Mouse (Mus musculus): ENCODE measurements around the gene Fmo1. TPM values are rescaled to one million over a fixed set of nuclear protein-coding genes. Genes with fewer than 3 reads are reported as not detected.

The Fmo1 gene
- polyA plus RNA-seq, 1 experiment from 2014 or later, result 63.4 TPM

DNA sequence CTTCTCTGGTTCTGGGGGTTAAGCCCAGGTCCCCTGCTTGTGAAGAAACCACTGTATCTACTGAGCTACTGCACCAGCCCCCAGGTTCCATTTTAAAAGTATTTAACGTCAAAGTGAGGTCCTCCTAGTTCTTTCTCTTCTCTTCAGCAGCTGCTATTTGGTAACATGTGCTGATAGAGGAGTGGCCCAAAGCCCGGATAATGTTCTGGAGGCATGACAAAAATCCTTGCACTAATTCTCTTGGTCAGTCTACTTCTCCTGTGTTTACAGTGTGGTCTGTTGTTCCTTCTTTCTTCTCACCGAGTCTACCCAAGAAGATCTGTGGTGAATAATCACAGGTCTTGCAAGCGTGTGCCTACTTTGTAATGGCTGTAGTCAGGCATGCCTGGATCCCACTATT is 16.3 kb upstream of the Fmo1 start:
- 68% methylated on average over 4 of the region's 4 CpGs for WGBS
- no peaks in the 10 kb centered on the region for H3K36me3 ChIP-seq
- no peak for ATAC-seq (ENCODE audit: insufficient number of reproducible peaks, low FRiP score, low TSS enrichment, low read depth)
- H3K4me2 ChIP-seq (replicated peaks), result no peak overlapping the region
- H3K9ac ChIP-seq, result no peak overlapping the region
- H3K4me1 ChIP-seq, result no peaks in the 10 kb centered on the region
- H3K9me3 ChIP-seq (replicated peaks), result no peaks in the 10 kb centered on the region
- H3K27ac ChIP-seq (replicated peaks), result no peak overlapping the region
- H3K27me3 ChIP-seq, result no peaks in the 10 kb centered on the region
- no peak overlapping the region for H3K4me3 ChIP-seq (replicated peaks)

GRCm38 (mm10) chr1:162879595-162880369 is 13.4 kb upstream of the Fmo1 start:
- Histone ChIP-seq H3K27ac (replicated peaks) (no peak overlapping the region), H3K4me3 (replicated peaks) (no peak overlapping the region), H3K9me3 (replicated peaks) (no peaks in the 10 kb centered on the region), H3K27me3 (no peaks in the 10 kb centered on the region), H3K9ac (no peak overlapping the region), H3K36me3 (no peaks in the 10 kb centered on the region), H3K4me1 (no peaks in the 10 kb centered on the region), H3K4me2 (replicated peaks) (no peak overlapping the region)
- no peak for ATAC-seq (ENCODE audit: insufficient number of reproducible peaks, low FRiP score, low TSS enrichment, low read depth)
- 53% methylated on average over 11 of the region's 11 CpGs for WGBS

DNA sequence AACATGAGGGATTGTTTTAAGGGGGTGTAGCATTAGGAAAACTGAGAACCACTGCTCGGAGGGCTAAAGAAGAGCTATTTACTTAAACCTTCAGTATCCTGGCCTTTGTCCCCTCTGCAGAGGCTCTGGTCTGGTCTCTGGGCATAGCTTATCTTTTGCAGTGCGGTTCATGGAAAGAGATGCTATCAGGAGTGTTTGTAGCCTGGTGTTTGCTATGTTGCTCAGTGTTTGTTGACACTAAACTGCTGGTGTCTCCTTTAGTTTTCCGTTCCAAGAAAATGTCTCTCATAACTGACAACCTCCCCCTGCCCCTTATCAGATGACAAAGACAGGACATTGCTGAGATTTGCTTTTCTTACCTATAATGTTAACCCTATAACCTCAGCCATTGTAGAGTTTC is 8.7 kb upstream of the Fmo1 start:
- no peaks in the 10 kb centered on the region for H3K27me3 ChIP-seq
- H3K9ac ChIP-seq, result no peak overlapping the region
- WGBS, result 62% methylated on average over 3 of the region's 3 CpGs
- H3K9me3 ChIP-seq (replicated peaks), result no peaks in the 10 kb centered on the region
- no peaks in the 10 kb centered on the region for H3K36me3 ChIP-seq
- no peak overlapping the region for H3K27ac ChIP-seq (replicated peaks)
- H3K4me2 ChIP-seq (replicated peaks), result no peak overlapping the region
- no peak for ATAC-seq (ENCODE audit: insufficient number of reproducible peaks, low FRiP score, low TSS enrichment, low read depth)
- H3K4me1 ChIP-seq, result peaks cover 15% of the 10 kb centered on the region
- no peak overlapping the region for H3K4me3 ChIP-seq (replicated peaks)

- peak; percentile 73 for ATAC-seq (ENCODE audit: insufficient number of reproducible peaks, low FRiP score, low TSS enrichment, low read depth)
- Histone ChIP-seq H3K4me3 (replicated peaks) (no peak overlapping the region), H3K4me1 (peaks cover 15% of the 10 kb centered on the region), H3K27ac (replicated peaks) (peak overlapping the region; percentile 79), H3K4me2 (replicated peaks) (0 out of 2 replicates have a peak overlapping the region, but pooled peaks have one; percentile 17), H3K36me3 (no peaks in the 10 kb centered on the region), H3K9ac (no peak overlapping the region), H3K9me3 (replicated peaks) (no peaks in the 10 kb centered on the region), H3K27me3 (no peaks in the 10 kb centered on the region)
- 15% methylated on average over 9 of the region's 9 CpGs for WGBS
These were observed 5.4 kb upstream of the Fmo1 start for GRCm38 (mm10) chr1:162871701-162872311.

- WGBS, result 69% methylated on average over 7 of the region's 7 CpGs
- no peaks in the 10 kb centered on the region for H3K27me3 ChIP-seq
- no peak for ATAC-seq (ENCODE audit: insufficient number of reproducible peaks, low FRiP score, low TSS enrichment, low read depth)
These were observed 4.6 kb upstream of the Fmo1 start for GRCm38 (mm10) chr1:162870978-162871377.

DNA sequence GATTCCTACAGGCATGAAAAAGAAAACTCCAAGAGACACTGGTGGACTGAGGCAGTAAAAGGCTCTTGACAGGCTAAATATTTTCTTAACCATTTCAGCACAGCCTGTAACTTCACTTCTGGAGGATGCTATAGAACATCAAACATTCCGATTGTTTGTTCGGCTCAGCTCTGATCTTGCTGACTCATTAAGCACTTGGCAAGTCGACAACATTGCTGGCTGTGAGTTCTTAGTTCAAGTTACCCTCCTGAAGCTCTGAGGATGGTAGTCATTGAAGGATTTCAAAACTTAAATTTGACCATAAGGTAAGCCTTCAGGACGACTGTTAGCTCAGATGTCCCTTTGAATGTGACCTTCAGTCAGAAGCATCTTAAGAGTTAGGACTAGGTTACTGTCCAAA is 986 bp upstream of the Fmo1 start:
- Histone ChIP-seq H3K9ac (no peak overlapping the region), H3K27ac (replicated peaks) (no peak overlapping the region), H3K9me3 (replicated peaks) (no peaks in the 10 kb centered on the region), H3K27me3 (no peaks in the 10 kb centered on the region), H3K36me3 (no peaks in the 10 kb centered on the region), H3K4me1 (peaks cover 21% of the 10 kb centered on the region), H3K4me2 (replicated peaks) (no peak overlapping the region), H3K4me3 (replicated peaks) (no peak overlapping the region)
- ATAC-seq (ENCODE audit: insufficient number of reproducible peaks, low FRiP score, low TSS enrichment, low read depth), result no peak
- WGBS, result 67% methylated on average over 4 of the region's 4 CpGs

More at GRCm38 (mm10) chr1:162870978-162871377, 4.6 kb upstream of the Fmo1 start:
- Histone ChIP-seq H3K36me3 (no peaks in the 10 kb centered on the region), H3K9ac (no peak overlapping the region), H3K9me3 (replicated peaks) (no peaks in the 10 kb centered on the region), H3K27ac (replicated peaks) (peak overlapping the region; percentile 79; the same call in 1 of the 2 replicates), H3K4me1 (peaks cover 20% of the 10 kb centered on the region), H3K4me2 (replicated peaks) (no peak overlapping the region), H3K4me3 (replicated peaks) (no peak overlapping the region)

DNA sequence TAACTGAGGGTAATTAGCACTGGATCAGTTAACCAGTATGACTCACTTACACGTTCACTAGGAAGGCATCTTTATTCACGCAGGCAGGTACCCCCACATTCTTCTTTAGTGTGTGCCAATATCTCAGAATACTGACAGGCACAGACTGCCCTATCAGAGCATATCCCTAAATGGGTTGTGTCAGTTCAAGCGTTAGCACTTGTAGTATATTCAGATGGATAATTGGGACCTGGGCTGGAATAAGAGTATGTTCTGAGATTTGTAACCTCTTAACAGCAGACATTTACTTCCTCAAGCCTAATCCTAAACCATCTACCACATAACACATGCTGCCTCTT is 948 bp downstream of the Fmo1 start:
- H3K9me3 ChIP-seq (replicated peaks), result no peaks in the 10 kb centered on the region
- H3K4me3 ChIP-seq (replicated peaks), result no peak overlapping the region
- no peak overlapping the region for H3K4me2 ChIP-seq (replicated peaks)
- 0 out of 2 replicates have a peak, but pooled peaks cover 6% of the 10 kb centered on the region for H3K4me1 ChIP-seq
- H3K9ac ChIP-seq, result no peak overlapping the region
- no peaks in the 10 kb centered on the region for H3K27me3 ChIP-seq
- no peaks in the 10 kb centered on the region for H3K36me3 ChIP-seq
- ATAC-seq (ENCODE audit: insufficient number of reproducible peaks, low FRiP score, low TSS enrichment, low read depth), result no peak
- no peak overlapping the region for H3K27ac ChIP-seq (replicated peaks)
- WGBS, result 42% methylated on average over 3 of the region's 3 CpGs

GRCm38 (mm10) chr1:162864816-162865492 is 1.5 kb downstream of the Fmo1 start:
- Histone ChIP-seq H3K9me3 (replicated peaks) (no peaks in the 10 kb centered on the region), H3K4me2 (replicated peaks) (no peak overlapping the region), H3K4me1 (peaks cover 10% of the 10 kb centered on the region; the same call in 1 of the 2 replicates), H3K36me3 (no peaks in the 10 kb centered on the region), H3K9ac (no peak overlapping the region), H3K4me3 (replicated peaks) (no peak overlapping the region), H3K27ac (replicated peaks) (0 out of 2 replicates have a peak overlapping the region, but pooled peaks have one; percentile 18), H3K27me3 (no peaks in the 10 kb centered on the region)
- no peak for ATAC-seq (ENCODE audit: insufficient number of reproducible peaks, low FRiP score, low TSS enrichment, low read depth)
- 68% methylated on average over 8 of the region's 8 CpGs for WGBS

DNA sequence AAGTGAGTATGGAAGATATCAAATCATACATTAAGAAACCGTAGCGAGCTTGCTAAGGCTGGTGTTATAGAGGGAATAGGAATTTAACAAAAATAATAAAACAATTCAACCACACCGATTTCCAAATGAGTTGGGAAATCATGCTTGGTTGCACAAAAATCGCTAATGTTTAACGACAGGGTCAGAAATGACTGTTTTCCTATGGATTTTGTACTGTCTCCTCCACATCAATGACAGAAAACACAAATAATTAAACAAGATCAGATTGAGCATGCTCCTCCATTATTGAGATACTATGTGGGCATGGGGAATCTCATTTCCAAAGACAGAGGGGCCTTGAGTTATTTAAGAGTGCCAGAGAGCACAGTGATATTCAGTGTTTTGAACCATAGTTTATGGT is 2.1 kb downstream of the Fmo1 start:
- no peak for ATAC-seq (ENCODE audit: insufficient number of reproducible peaks, low FRiP score, low TSS enrichment, low read depth)
- H3K9ac ChIP-seq, result no peak overlapping the region
- 93% methylated on average over 5 of the region's 5 CpGs for WGBS
- H3K4me3 ChIP-seq (replicated peaks), result no peak overlapping the region
- no peaks in the 10 kb centered on the region for H3K36me3 ChIP-seq
- H3K4me1 ChIP-seq, result peaks cover 16% of the 10 kb centered on the region
- H3K9me3 ChIP-seq (replicated peaks), result no peaks in the 10 kb centered on the region
- no peaks in the 10 kb centered on the region for H3K27me3 ChIP-seq
- no peak overlapping the region for H3K4me2 ChIP-seq (replicated peaks)
- no peak overlapping the region for H3K27ac ChIP-seq (replicated peaks)

- Histone ChIP-seq H3K36me3 (no peaks in the 10 kb centered on the region), H3K4me1 (peaks cover 23% of the 10 kb centered on the region), H3K27ac (replicated peaks) (no peak overlapping the region), H3K27me3 (no peaks in the 10 kb centered on the region), H3K4me3 (replicated peaks) (no peak overlapping the region), H3K4me2 (replicated peaks) (no peak overlapping the region), H3K9ac (no peak overlapping the region), H3K9me3 (replicated peaks) (no peaks in the 10 kb centered on the region)
- 82% methylated on average over 3 of the region's 3 CpGs for WGBS
- no peak for ATAC-seq (ENCODE audit: insufficient number of reproducible peaks, low FRiP score, low TSS enrichment, low read depth)
These were observed 2.8 kb downstream of the Fmo1 start for GRCm38 (mm10) chr1:162863579-162863978.

DNA sequence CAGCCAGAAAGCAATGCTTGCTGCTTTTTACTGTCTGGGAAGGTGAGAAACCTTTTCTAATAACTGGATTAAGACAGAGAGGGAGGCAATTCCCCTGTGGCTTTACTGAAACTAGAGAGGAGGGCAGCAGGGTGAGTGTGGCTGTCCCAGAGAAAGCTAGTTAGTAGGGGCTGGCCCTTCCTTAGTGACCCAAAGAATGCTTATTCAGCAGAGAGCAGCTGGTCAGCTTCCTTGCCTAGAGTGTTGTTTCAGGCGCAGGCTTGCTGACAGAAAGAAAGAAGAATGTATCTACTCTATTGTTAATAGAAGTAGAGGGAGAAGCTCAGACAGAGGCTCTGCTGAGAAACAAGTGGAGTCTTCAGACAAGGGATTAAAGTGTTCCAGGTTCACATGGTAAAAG is 4.1 kb downstream of the Fmo1 start:
- H3K36me3 ChIP-seq, result no peaks in the 10 kb centered on the region
- H3K9me3 ChIP-seq (replicated peaks), result no peaks in the 10 kb centered on the region
- no peak overlapping the region for H3K27ac ChIP-seq (replicated peaks)
- no peak for ATAC-seq (ENCODE audit: insufficient number of reproducible peaks, low FRiP score, low TSS enrichment, low read depth)
- H3K4me2 ChIP-seq (replicated peaks), result no peak overlapping the region
- no peaks in the 10 kb centered on the region for H3K27me3 ChIP-seq
- no peak overlapping the region for H3K9ac ChIP-seq
- no peak overlapping the region for H3K4me3 ChIP-seq (replicated peaks)
- peaks cover 32% of the 10 kb centered on the region for H3K4me1 ChIP-seq
- WGBS, result 65% methylated on average over 1 of the region's 1 CpGs
